Mouse (Mus musculus): ENCODE results near the gene Gucy2e. TPM values are rescaled to one million over a fixed set of nuclear protein-coding genes. Genes with fewer than 3 reads are reported as not detected.

Gucy2e gene
- not detected in 2 replicates for polyA plus RNA-seq (2016; fragmentation: Nextera tagmentation; extraction: Ambion mirVana)

DNA sequence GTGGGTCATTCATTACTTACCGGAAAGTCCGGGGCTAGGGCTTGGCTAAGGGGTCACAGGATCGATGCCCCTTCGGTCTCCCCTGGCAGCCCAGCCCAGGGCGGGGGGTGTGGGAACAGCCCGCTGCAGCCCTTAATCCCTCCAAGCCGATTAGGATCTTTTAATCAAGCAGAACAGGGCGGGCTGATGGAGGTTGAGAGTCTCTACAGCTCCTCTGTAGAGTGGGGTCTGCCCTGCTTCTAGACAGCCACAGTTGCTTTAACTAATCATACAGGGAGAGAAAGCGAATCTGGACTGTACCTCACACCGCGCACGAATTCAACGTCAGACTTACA is at the start of gene Gucy2e:
TSS of gene Gucy2e (minus strand) at position 111 of the 335 bp plus-strand sequence.
- H3K36me3 ChIP-seq, result no peaks in the 10 kb centered on the region
- H3K9me3 ChIP-seq (replicated peaks), result no peaks in the 10 kb centered on the region
- peak within 1 kb of the TSS; percentile 57 for H3K4me3 ChIP-seq
- peaks cover 24% of the 10 kb centered on the region for H3K4me1 ChIP-seq
- 21% methylated on average over 13 of the region's 13 CpGs for WGBS
- DNase-seq (ENCODE audit: low spot score), result no peak
- peaks cover 73% of the 10 kb centered on the region for H3K27me3 ChIP-seq (ENCODE audit: low read depth, poor library complexity, severe bottlenecking)
- peak within 1 kb of the TSS; percentile 14 for H3K27ac ChIP-seq

DNA sequence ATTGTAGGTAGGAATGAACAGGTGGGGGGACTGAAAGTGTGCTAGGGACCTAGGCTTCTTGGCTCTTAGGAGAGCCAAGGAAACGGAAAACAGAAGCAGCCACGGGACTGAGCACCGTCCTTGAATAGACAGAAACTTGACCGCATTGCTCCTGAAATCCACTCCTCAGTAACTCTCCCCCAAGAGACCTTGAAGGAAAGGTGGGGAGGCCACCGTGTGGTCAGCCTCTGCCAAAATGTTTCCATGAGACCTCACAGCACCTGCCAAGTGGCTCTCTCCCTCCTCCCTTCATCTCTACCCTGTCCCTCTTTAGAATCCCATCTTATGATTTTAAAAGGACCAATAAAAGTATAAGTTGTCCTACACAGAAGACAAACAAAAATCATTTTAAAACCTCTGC is 40.4 kb upstream of the Gucy2e start:
- H3K4me1 ChIP-seq, result peaks cover 2% of the 10 kb centered on the region; the same call in 1 of the 2 replicates
- 70% methylated on average over 5 of the region's 5 CpGs for WGBS
- no peak for DNase-seq (ENCODE audit: low spot score)
- peaks cover 12% of the 10 kb centered on the region for H3K27me3 ChIP-seq (ENCODE audit: low read depth, poor library complexity, severe bottlenecking)
- H3K27ac ChIP-seq, result no peak overlapping the region
- no peak overlapping the region for H3K4me3 ChIP-seq
- no peaks in the 10 kb centered on the region for H3K9me3 ChIP-seq (replicated peaks)
- H3K36me3 ChIP-seq, result no peaks in the 10 kb centered on the region

DNA sequence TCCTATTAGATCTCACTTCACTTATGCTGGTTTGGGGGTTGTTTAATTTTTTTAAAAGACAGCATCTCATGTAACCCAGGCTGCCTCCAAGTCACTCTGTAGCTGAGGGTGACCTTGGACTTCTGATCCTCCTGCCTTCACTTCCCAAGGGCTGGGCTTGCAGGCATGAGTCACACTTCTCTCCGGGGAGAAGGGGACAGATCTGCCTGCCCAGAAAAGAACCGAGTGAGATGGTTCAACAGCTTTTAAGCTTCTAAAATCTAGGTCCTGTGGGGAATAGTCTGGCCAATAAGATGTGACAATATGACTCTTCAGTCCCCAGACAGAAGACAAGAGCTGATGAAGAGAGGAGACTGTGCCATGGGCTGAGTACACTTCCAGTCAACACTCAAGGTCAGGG is 39.2 kb upstream of the Gucy2e start:
- no peak overlapping the region for H3K27ac ChIP-seq
- H3K27me3 ChIP-seq (ENCODE audit: low read depth, poor library complexity, severe bottlenecking), result peaks cover 20% of the 10 kb centered on the region
- DNase-seq (ENCODE audit: low spot score), result no peak
- H3K4me3 ChIP-seq, result no peak overlapping the region
- 71% methylated on average over 2 of the region's 2 CpGs for WGBS
- no peaks in the 10 kb centered on the region for H3K36me3 ChIP-seq
- H3K4me1 ChIP-seq, result peaks cover 2% of the 10 kb centered on the region; the same call in 1 of the 2 replicates
- H3K9me3 ChIP-seq (replicated peaks), result no peaks in the 10 kb centered on the region

DNA sequence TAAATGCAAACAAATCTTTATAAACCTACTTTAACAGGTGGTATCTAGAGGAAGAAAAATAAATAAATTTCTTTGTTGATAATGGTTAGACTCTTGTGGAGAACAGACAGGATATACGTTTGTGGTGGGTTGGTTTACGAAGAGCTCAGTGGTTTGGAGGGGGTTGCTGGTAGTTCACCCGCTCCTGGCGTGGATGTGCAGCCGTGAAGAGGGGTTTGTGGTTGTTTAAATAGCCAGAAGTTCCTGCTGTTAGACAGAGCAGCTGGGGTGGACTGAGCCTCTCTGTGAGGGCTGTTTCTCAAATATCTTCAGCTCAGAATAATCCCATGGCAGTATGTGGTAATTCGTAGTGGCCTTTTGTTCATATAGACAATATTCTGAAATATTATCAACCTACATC is 38.8 kb upstream of the Gucy2e start:
- WGBS, result 86% methylated on average over 6 of the region's 6 CpGs
- Histone ChIP-seq H3K9me3 (replicated peaks) (no peaks in the 10 kb centered on the region), H3K4me1 (peaks cover 2% of the 10 kb centered on the region; the same call in 1 of the 2 replicates), H3K4me3 (no peak overlapping the region), H3K36me3 (no peaks in the 10 kb centered on the region), H3K27ac (no peak overlapping the region), H3K27me3 (ENCODE audit: low read depth, poor library complexity, severe bottlenecking) (peaks cover 20% of the 10 kb centered on the region)
- DNase-seq (ENCODE audit: low spot score), result no peak

DNA sequence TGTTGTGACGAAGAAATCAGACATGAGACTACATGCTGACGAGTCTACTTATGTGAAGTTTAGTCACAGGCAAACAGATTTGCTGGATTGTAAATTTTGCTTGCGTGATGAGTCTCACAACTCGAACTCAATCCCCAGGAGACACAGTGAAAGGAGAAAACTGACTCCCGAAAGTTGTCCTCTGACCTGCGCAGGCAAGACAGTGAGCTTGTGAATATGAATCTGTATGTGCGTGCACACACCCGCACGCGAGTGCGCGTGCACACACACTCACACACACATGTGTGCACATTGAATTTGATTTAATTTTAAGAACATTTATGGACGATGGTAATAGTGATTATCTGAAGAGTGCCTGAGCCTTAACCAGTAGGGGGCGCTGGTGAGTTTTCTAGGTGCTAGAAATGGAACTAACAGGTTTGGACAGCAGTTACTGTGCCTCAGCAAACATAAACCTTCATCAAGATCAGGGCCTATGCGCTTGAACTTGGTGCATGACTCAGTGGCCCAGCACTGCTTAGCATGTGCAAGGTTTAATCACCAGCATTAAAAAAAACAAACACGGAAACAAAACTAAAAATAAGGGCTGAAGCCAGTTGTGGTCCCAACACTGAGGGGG is 35.4 kb upstream of the Gucy2e start:
- H3K4me1 ChIP-seq, result peaks cover 3% of the 10 kb centered on the region; the same call in 1 of the 2 replicates
- peak; percentile 89 for DNase-seq (ENCODE audit: low spot score)
- no peaks in the 10 kb centered on the region for H3K36me3 ChIP-seq
- H3K27me3 ChIP-seq (ENCODE audit: low read depth, poor library complexity, severe bottlenecking), result peaks cover 36% of the 10 kb centered on the region
- H3K27ac ChIP-seq, result no peak overlapping the region
- no peaks in the 10 kb centered on the region for H3K9me3 ChIP-seq (replicated peaks)
- no peak overlapping the region for H3K4me3 ChIP-seq
- 39% methylated on average over 16 of the region's 16 CpGs for WGBS

DNA sequence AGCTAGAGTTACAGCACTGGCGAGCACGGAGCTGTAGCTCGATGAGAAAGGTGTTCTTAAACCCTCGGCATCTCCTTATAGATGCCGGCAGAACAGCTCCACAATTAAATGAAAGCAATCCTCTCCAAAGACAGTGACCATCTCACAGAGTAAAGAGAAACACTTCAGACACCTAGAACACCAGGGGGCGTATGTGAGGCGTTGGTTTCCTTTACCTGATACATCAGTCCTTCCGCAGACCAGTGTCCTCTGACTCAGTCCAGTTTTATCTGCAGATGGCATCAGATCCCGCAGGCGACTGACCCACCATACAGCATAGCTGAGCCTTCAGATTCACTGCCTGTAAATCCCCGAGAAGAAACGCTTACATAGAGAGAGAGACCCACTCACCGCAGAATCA is 32.7 kb upstream of the Gucy2e start:
- H3K9me3 ChIP-seq (replicated peaks), result no peaks in the 10 kb centered on the region
- WGBS, result 24% methylated on average over 13 of the region's 13 CpGs

DNA sequence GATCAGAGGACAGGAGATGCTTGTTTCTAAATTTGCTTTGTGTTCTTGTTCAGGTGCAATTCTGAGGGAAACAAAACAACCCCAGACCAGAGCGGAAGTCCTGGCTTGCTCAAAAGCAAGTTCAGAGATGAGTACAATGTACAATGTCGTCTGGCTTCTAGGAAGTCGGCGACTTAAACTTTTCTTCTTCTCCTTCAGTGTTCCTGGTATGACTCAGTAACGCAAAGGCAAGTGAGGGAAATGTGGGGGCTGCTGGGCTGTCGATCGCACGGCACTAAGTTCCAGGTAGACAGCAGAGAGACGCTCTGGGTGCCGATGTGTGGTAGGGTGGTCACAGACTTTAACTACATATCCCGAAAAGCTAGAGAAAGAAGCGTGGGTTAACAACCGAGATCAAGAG is 31.3 kb upstream of the Gucy2e start:
- no peak for DNase-seq (ENCODE audit: low spot score)
- H3K4me1 ChIP-seq, result peaks cover 7% of the 10 kb centered on the region; the same call in 1 of the 2 replicates
- H3K27me3 ChIP-seq (ENCODE audit: low read depth, poor library complexity, severe bottlenecking), result peaks cover 28% of the 10 kb centered on the region
- H3K4me3 ChIP-seq, result no peak overlapping the region
- H3K9me3 ChIP-seq (replicated peaks), result no peaks in the 10 kb centered on the region
- H3K36me3 ChIP-seq, result no peaks in the 10 kb centered on the region
- WGBS, result 88% methylated on average over 13 of the region's 13 CpGs
- H3K27ac ChIP-seq, result no peak overlapping the region

More for the DNA sequence above, 32.7 kb upstream of the Gucy2e start:
- Histone ChIP-seq H3K4me3 (no peak overlapping the region), H3K4me1 (peaks cover 7% of the 10 kb centered on the region; the same call in 1 of the 2 replicates), H3K27ac (no peak overlapping the region), H3K36me3 (no peaks in the 10 kb centered on the region), H3K27me3 (ENCODE audit: low read depth, poor library complexity, severe bottlenecking) (peaks cover 28% of the 10 kb centered on the region)
- peak; percentile 75 for DNase-seq (ENCODE audit: low spot score)

DNA sequence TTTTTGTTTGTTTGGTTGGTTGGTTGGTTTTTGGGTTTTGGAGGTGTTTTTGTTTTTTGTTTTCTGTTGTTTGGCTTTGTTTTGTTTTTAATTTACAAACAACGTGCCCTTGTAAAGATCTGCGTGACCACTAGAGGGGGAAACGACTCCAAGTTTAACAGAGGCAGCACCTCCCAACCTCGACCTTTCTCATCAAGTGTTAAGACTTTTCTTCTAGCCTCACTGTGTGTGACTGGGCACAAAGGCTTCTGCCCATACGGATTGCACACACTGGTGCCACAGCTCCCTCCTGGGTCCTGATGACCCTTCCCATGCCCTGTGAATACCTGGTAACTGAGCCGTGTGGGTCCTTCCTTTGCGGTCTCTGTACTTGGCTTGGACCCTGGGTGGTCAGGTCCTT is 30.5 kb upstream of the Gucy2e start:
- peaks cover 7% of the 10 kb centered on the region; the same call in 1 of the 2 replicates for H3K4me1 ChIP-seq
- no peak overlapping the region for H3K4me3 ChIP-seq
- no peaks in the 10 kb centered on the region for H3K9me3 ChIP-seq (replicated peaks)
- peaks cover 28% of the 10 kb centered on the region for H3K27me3 ChIP-seq (ENCODE audit: low read depth, poor library complexity, severe bottlenecking)
- 0 out of 2 replicates have a peak overlapping the region, but pooled peaks have one; percentile 17 for H3K27ac ChIP-seq
- no peak for DNase-seq (ENCODE audit: low spot score)
- WGBS, result 32% methylated on average over 7 of the region's 7 CpGs
- no peaks in the 10 kb centered on the region for H3K36me3 ChIP-seq

DNA sequence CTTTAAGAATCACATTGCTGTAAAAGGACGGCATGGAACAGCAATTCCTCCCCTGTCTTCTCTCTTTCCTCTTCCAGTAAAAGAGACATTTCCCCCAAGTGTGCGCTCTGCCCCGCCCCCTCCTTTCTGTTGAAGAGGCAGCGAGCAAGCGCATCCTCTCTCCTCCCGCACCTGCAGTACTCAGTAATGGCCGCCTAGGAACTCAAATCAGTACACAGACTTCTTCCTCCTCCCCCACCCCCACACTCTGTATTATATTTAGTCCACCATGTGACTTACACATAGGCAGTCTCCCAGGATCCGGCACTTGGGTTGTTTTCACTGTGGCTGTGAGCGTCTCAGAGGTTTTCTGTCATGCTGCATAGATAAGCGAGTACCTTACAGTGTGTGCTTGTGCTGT is 29.4 kb upstream of the Gucy2e start:
- no peaks in the 10 kb centered on the region for H3K9me3 ChIP-seq (replicated peaks)
- H3K4me3 ChIP-seq, result no peak overlapping the region
- DNase-seq (ENCODE audit: low spot score), result no peak
- H3K27me3 ChIP-seq (ENCODE audit: low read depth, poor library complexity, severe bottlenecking), result peaks cover 21% of the 10 kb centered on the region
- H3K4me1 ChIP-seq, result peaks cover 7% of the 10 kb centered on the region; the same call in 1 of the 2 replicates
- no peaks in the 10 kb centered on the region for H3K36me3 ChIP-seq
- no peak overlapping the region for H3K27ac ChIP-seq
- 38% methylated on average over 10 of the region's 10 CpGs for WGBS

DNA sequence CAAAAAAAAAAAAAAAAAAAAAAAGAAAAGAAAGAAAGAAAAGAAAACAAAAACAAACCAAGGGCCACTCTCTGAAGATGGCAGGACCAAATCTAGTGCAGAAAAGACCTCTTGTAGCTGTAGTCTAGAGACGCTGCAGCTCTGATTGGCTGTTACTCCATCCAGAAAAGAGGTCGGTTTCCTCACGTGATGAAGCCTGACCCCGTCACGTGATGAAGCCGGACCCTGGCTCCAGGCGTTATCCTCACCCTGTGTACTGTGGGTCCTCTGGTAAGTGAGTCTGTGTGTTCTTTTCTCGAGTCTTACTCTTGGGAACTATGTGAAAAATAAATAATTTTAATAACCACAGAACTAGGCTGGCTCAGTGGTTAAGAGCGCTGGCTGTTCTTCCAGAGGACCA is 28.6 kb upstream of the Gucy2e start:
- no peak overlapping the region for H3K4me3 ChIP-seq
- H3K27me3 ChIP-seq (ENCODE audit: low read depth, poor library complexity, severe bottlenecking), result peaks cover 20% of the 10 kb centered on the region
- peaks cover 7% of the 10 kb centered on the region; the same call in 1 of the 2 replicates for H3K4me1 ChIP-seq
- WGBS, result 74% methylated on average over 9 of the region's 9 CpGs
- DNase-seq (ENCODE audit: low spot score), result no peak
- H3K27ac ChIP-seq, result no peak overlapping the region
- H3K36me3 ChIP-seq, result no peaks in the 10 kb centered on the region
- no peaks in the 10 kb centered on the region for H3K9me3 ChIP-seq (replicated peaks)

DNA sequence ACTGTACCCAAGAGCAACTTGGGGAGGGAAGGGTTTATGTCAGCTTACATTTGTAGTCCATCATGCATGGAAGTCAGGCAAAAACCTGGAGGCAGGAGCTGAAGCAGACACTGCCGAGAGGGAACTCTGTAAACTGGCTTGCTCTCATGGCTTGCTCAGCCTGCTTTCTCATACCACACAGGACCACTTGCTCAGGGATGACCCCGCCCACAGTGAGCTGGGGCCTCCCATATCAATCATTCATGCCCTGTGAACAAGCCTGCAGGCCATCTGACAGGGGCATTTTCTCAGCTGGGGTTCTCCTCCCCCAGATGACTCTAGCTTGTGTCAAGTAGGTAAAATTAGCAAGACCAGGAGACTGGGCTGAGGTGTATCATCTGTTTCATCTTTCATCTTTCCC is 27.4 kb upstream of the Gucy2e start:
- Histone ChIP-seq H3K9me3 (replicated peaks) (no peaks in the 10 kb centered on the region), H3K4me3 (no peak overlapping the region), H3K4me1 (peaks cover 7% of the 10 kb centered on the region; the same call in 1 of the 2 replicates), H3K27ac (no peak overlapping the region), H3K27me3 (ENCODE audit: low read depth, poor library complexity, severe bottlenecking) (peaks cover 16% of the 10 kb centered on the region), H3K36me3 (no peaks in the 10 kb centered on the region)
- 70% methylated on average over 2 of the region's 2 CpGs for WGBS
- no peak for DNase-seq (ENCODE audit: low spot score)

DNA sequence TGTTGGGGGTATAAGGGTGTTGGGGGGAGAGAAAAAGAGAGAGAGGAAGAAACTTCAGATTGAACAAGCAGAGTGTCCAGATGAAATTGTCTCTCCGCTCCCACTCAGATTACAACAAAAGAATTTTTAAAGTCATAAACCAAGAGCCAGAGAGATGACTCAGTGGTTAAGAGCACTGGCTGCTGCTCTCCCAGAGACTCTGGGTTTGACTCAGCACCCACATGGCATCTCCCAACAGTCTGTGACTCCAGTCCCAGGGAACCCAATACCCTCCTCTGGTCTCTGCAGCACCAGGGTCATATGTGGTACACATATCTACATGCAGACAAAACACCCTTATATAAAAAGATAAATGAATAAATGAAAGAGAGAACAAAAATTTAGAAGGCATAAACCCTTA is 23.3 kb upstream of the Gucy2e start:
- 95% methylated on average over 1 of the region's 1 CpGs for WGBS
- no peaks in the 10 kb centered on the region for H3K4me1 ChIP-seq
- H3K27me3 ChIP-seq (ENCODE audit: low read depth, poor library complexity, severe bottlenecking), result 0 out of 2 replicates have a peak, but pooled peaks cover 4% of the 10 kb centered on the region
- no peaks in the 10 kb centered on the region for H3K9me3 ChIP-seq (replicated peaks)
- H3K4me3 ChIP-seq, result no peak overlapping the region
- DNase-seq (ENCODE audit: low spot score), result no peak
- H3K27ac ChIP-seq, result no peak overlapping the region
- H3K36me3 ChIP-seq, result no peaks in the 10 kb centered on the region

DNA sequence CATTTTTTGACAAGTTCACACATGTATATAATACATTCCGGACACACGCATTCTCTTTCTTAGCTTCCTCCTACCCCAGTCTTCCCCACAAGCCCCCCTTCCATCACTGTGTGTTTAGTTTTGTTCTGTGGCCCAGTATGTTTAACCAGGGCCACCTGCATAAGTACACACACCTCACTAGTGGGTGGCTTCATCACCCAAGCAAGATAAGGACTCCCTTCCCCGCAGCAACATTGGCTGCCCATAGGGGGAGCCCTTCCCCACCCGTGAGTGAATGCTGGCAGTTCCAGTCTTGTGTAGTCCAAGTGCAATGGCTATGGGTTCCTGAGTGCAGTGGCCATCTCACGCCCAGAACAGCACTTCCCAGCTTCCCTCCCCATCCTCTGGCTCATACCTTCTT is 21.5 kb upstream of the Gucy2e start:
- 54% methylated on average over 5 of the region's 5 CpGs for WGBS
- DNase-seq (ENCODE audit: low spot score), result peak; percentile 66
- peaks cover 5% of the 10 kb centered on the region for H3K4me1 ChIP-seq
- no peaks in the 10 kb centered on the region for H3K9me3 ChIP-seq (replicated peaks)
- H3K27me3 ChIP-seq (ENCODE audit: low read depth, poor library complexity, severe bottlenecking), result 0 out of 2 replicates have a peak, but pooled peaks cover 4% of the 10 kb centered on the region
- H3K36me3 ChIP-seq, result no peaks in the 10 kb centered on the region
- H3K4me3 ChIP-seq, result no peak overlapping the region
- peak overlapping the region; percentile 64; the same call in 1 of the 2 replicates for H3K27ac ChIP-seq
